Mouse (Mus musculus): ENCODE measurements at regions not wholly inside any gene's neighbourhood (a gene's known extent, or its start where the extent isn't known, plus 50 kb on each side); places are given as distances from the start of the nearest gene placed in this dataset.

GRCm38 (mm10) chr5:41187193-41187592 is 520.8 kb downstream of the Rab28 start:
- TF ChIP-seq TAL1 (conservative IDR thresholded peaks at IDR 0.05; ENCODE audit: low read depth, low read length) (no peak), CTCF (IDR thresholded peaks at IDR 0.05; ENCODE audit: low read depth, low read length) (no peak), GATA1 (IDR thresholded peaks at IDR 0.05; ENCODE audit: borderline replicate concordance, low read length) (no peak), POLR2AphosphoS5 (IDR thresholded peaks at IDR 0.05; ENCODE audit: insufficient replicate concordance, low read depth, low read length) (no peak)

All from G1E (cell line).